Mouse (Mus musculus) myocyte (in vitro differentiated cells): ENCODE results near the gene Rhoh. TPM values are rescaled to one million over a fixed set of nuclear protein-coding genes. Genes with fewer than 3 reads are reported as not detected.
A peak's percentile ranks its signal among the peaks of the same experiment; 100 is the strongest.

ENCODE experiments used
- H3K27me3 ChIP-seq: one replicate; pipeline ENCODE4 v1.6.1; 2011; ENCODE audit not compliant: control insufficient read depth, insufficient read depth, insufficient read length
- H3K36me3 ChIP-seq: one replicate; pipeline ENCODE4 v1.6.1; 2011; ENCODE audit not compliant: control insufficient read depth, insufficient read depth
- H3K4me2 ChIP-seq: one replicate; pipeline ENCODE4 v1.6.1; 2011; ENCODE audit warnings: low read depth, control low read depth
- H3K4me3 ChIP-seq: one replicate; pipeline ENCODE4 v1.5.1; 2011; ENCODE audit warnings: mild to moderate bottlenecking, control low read depth, moderate library complexity
- H3K79me2 ChIP-seq: one replicate; pipeline ENCODE4 v1.6.1; 2011; ENCODE audit not compliant: control insufficient read depth, insufficient read depth
- H3ac ChIP-seq: one replicate; pipeline ENCODE4 v1.6.1; 2011; ENCODE audit not compliant: control insufficient read depth, insufficient read length
- CEBPB ChIP-seq: IDR thresholded peaks from 2 replicates; pipeline ENCODE4 v1.6.1; 2011; ENCODE audit warnings: mild to moderate bottlenecking, moderate library complexity; ENCODE audit not compliant: poor library complexity, insufficient read depth, severe bottlenecking
- E2F4 ChIP-seq: IDR thresholded peaks from one replicate; pipeline ENCODE4 v1.6.1; 2011; ENCODE audit warnings: mild to moderate bottlenecking, control low read depth, moderate library complexity; ENCODE audit not compliant: insufficient read depth
- MAX ChIP-seq: IDR thresholded peaks from one replicate; pipeline ENCODE4 v1.6.1; 2011; ENCODE audit warnings: low read depth, mild to moderate bottlenecking, control low read depth
- MYOD1 ChIP-seq, 3 experiments: IDR thresholded peaks; one replicate each; pipeline ENCODE4 v1.6.1; 2011; ENCODE audit warnings: control low read depth in 2 of 3, low read depth in 2 of 3, mild to moderate bottlenecking in 2 of 3, moderate library complexity in 1 of 3; ENCODE audit not compliant: insufficient read length in 2 of 3, control insufficient read depth in 1 of 3
- MYOG ChIP-seq, 3 experiments: IDR thresholded peaks; one replicate each; pipeline ENCODE4 v1.6.1; 2011; ENCODE audit warnings: control low read depth in 2 of 3, low read depth in 2 of 3, mild to moderate bottlenecking in 2 of 3; ENCODE audit not compliant: insufficient read length in 2 of 3, control insufficient read depth in 1 of 3, insufficient read depth in 1 of 3
- POLR2A ChIP-seq: IDR thresholded peaks from one replicate; pipeline ENCODE4 v1.6.1; 2011; ENCODE audit warnings: low read depth, mild to moderate bottlenecking, control low read depth, moderate library complexity; ENCODE audit not compliant: insufficient read length
- POLR2AphosphoS2 ChIP-seq: IDR thresholded peaks from one replicate; pipeline ENCODE4 v1.6.1; 2011; ENCODE audit warnings: low read depth, control low read depth; ENCODE audit not compliant: insufficient read length
- REST ChIP-seq: IDR thresholded peaks from one replicate; pipeline ENCODE4 v1.6.1; 2011; ENCODE audit warnings: mild to moderate bottlenecking, control low read depth, moderate library complexity; ENCODE audit not compliant: insufficient read depth, insufficient read length
- SRF ChIP-seq: IDR thresholded peaks from one replicate; pipeline ENCODE4 v1.6.1; 2011; ENCODE audit warnings: low read depth; ENCODE audit not compliant: control insufficient read depth, insufficient read length
- TCF12 ChIP-seq: IDR thresholded peaks from one replicate; pipeline ENCODE4 v1.6.1; 2011; ENCODE audit warnings: mild to moderate bottlenecking, control low read depth; ENCODE audit not compliant: poor library complexity, insufficient read depth, severe bottlenecking
- TCF3 ChIP-seq: IDR thresholded peaks from one replicate; pipeline ENCODE4 v1.6.1; 2011; ENCODE audit warnings: low read depth, control low read depth; ENCODE audit not compliant: insufficient read length
- USF1 ChIP-seq: IDR thresholded peaks from one replicate; pipeline ENCODE4 v1.6.1; 2011; ENCODE audit warnings: low read depth, mild to moderate bottlenecking, control low read depth, moderate library complexity
- polyA plus RNA-seq: library from polyadenylated mRNA; unstranded; fragments of >200 nt; fragmentation: generic; extraction: Trizol; gene quantifications from one replicate; pipeline ENCODE4 v1.2.1, GENCODE M21; 2012; ENCODE audit warnings: missing spikeins

Rhoh gene
- polyA plus RNA-seq, 1 experiment: 0.28 TPM

GRCm38 (mm10) chr5:65898683-65899082, 37.7 kb downstream of the Rhoh start:
- Histone ChIP-seq H3K36me3 (no peaks in the 10 kb centered on the region), H3K27me3 (no peaks in the 10 kb centered on the region), H3ac (no peak overlapping the region), H3K4me3 (no peak overlapping the region), H3K4me2 (no peak overlapping the region), H3K79me2 (no peaks in the 10 kb centered on the region)
- TF ChIP-seq MYOD1 (IDR thresholded peaks at IDR 0.05; ENCODE audit: control insufficient read depth in 1 of 3, insufficient read length in 2 of 3, low read depth in 2 of 3) (no peak), MYOG (IDR thresholded peaks at IDR 0.05; ENCODE audit: control insufficient read depth in 1 of 3, insufficient read depth in 1 of 3, insufficient read length in 2 of 3, low read depth in 2 of 3) (no peak), TCF12 (no peak), E2F4 (no peak), TCF3 (no peak), USF1 (no peak), POLR2A (no peak), REST (no peak), POLR2AphosphoS2 (no peak), CEBPB (no peak), MAX (no peak), SRF (no peak)

- H3ac ChIP-seq: no peak overlapping the region
- no peak for TF ChIP-seq MYOG (IDR thresholded peaks at IDR 0.05; ENCODE audit: control insufficient read depth in 1 of 3, insufficient read depth in 1 of 3, insufficient read length in 2 of 3, low read depth in 2 of 3)
- no peak for TF ChIP-seq POLR2A
- H3K36me3 ChIP-seq: no peaks in the 10 kb centered on the region
- no peaks in the 10 kb centered on the region for H3K27me3 ChIP-seq
- H3K4me2 ChIP-seq: no peak overlapping the region
- no peak overlapping the region for H3K4me3 ChIP-seq
- no peaks in the 10 kb centered on the region for H3K79me2 ChIP-seq
Measured at GRCm38 (mm10) chr5:65900113-65900512, 39.1 kb downstream of the Rhoh start.

GRCm38 (mm10) chr5:65900862-65901265, 39.9 kb downstream of the Rhoh start:
- Histone ChIP-seq H3K79me2 (no peaks in the 10 kb centered on the region), H3K27me3 (no peaks in the 10 kb centered on the region), H3K36me3 (no peaks in the 10 kb centered on the region), H3K4me3 (no peak overlapping the region), H3K4me2 (no peak overlapping the region), H3ac (no peak overlapping the region)
- TF ChIP-seq MYOG (IDR thresholded peaks at IDR 0.05; ENCODE audit: control insufficient read depth in 1 of 3, insufficient read depth in 1 of 3, insufficient read length in 2 of 3, low read depth in 2 of 3) (peak in 1 of 3 experiments; percentile 66), USF1 (no peak), MYOD1 (IDR thresholded peaks at IDR 0.05; ENCODE audit: control insufficient read depth in 1 of 3, insufficient read length in 2 of 3, low read depth in 2 of 3) (peak; percentile 4 to 58 (median 16))

GRCm38 (mm10) chr5:65901868-65902418, 40.9 kb downstream of the Rhoh start:
- H3ac ChIP-seq: no peak overlapping the region
- no peaks in the 10 kb centered on the region for H3K36me3 ChIP-seq
- H3K79me2 ChIP-seq: no peaks in the 10 kb centered on the region
- H3K27me3 ChIP-seq: no peaks in the 10 kb centered on the region
- H3K4me3 ChIP-seq: no peak overlapping the region
- no peak overlapping the region for H3K4me2 ChIP-seq
- TF ChIP-seq POLR2AphosphoS2 (no peak), USF1 (no peak), E2F4 (no peak), POLR2A (no peak), MYOG (IDR thresholded peaks at IDR 0.05; ENCODE audit: control insufficient read depth in 1 of 3, insufficient read depth in 1 of 3, insufficient read length in 2 of 3, low read depth in 2 of 3) (no peak), SRF (no peak), MAX (no peak), REST (no peak), CEBPB (no peak), MYOD1 (IDR thresholded peaks at IDR 0.05; ENCODE audit: control insufficient read depth in 1 of 3, insufficient read length in 2 of 3, low read depth in 2 of 3) (no peak), TCF12 (no peak), TCF3 (no peak)

DNA sequence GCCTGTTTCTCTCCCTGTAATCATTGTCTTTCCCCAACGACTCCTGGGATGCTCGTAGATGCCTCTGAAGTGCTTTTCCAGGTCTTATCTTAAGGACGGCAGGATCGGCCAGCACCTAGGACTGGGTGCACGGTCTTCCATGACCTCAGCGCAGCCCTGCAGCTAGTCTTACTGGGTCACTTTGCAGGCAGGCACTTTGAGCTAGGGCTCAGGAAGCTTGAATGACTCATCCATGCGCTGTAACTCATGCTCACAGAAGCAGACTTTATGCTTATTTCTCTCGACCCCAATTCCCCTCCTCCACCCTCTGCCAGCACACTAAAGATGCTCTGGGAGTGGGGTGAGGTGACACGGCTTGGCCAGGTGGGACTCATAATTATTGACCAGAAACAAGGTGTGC, 41.8 kb downstream of the Rhoh start:
- H3K4me3 ChIP-seq: no peak overlapping the region
- H3ac ChIP-seq: no peak overlapping the region
- no peak overlapping the region for H3K4me2 ChIP-seq
- no peaks in the 10 kb centered on the region for H3K36me3 ChIP-seq
- no peaks in the 10 kb centered on the region for H3K79me2 ChIP-seq
- TF ChIP-seq MAX: no peak
- no peak for TF ChIP-seq MYOD1 (IDR thresholded peaks at IDR 0.05; ENCODE audit: control insufficient read depth in 1 of 3, insufficient read length in 2 of 3, low read depth in 2 of 3)
- TF ChIP-seq TCF12: no peak
- no peak for TF ChIP-seq REST
- TF ChIP-seq USF1: no peak
- TF ChIP-seq POLR2AphosphoS2: no peak
- no peak for TF ChIP-seq POLR2A
- no peak for TF ChIP-seq CEBPB
- TF ChIP-seq E2F4: no peak
- no peak for TF ChIP-seq SRF
- no peak for TF ChIP-seq MYOG (IDR thresholded peaks at IDR 0.05; ENCODE audit: control insufficient read depth in 1 of 3, insufficient read depth in 1 of 3, insufficient read length in 2 of 3, low read depth in 2 of 3)
- TF ChIP-seq TCF3: no peak
- no peaks in the 10 kb centered on the region for H3K27me3 ChIP-seq
